Mouse (Mus musculus) embryonic stem cell, embryonic (primary cell): ENCODE data around the gene Lrrc15.

Source experiments
- CTCF ChIA-PET, 4 experiments: fragments of 300-600 bp in 2 of 4; fragments of 350-600 bp in 2 of 4; sonication (Branson Sonifier 250); formaldehyde crosslinking; loops; one replicate each; lab custom pipeline; 2022; ENCODE audit warnings: inconsistent platforms in 2 of 4; lab: Charles Lee
- POLR2A ChIA-PET, 4 experiments: fragments of 300-600 bp in 2 of 4; fragments of 350-600 bp in 2 of 4; sonication (Branson Sonifier 250); formaldehyde crosslinking; loops; one replicate each; lab custom pipeline; 2022; ENCODE audit warnings: antibody characterized with exemption in 4 of 4, inconsistent platforms in 1 of 4; lab: Charles Lee

Gene Lrrc15

GRCm38 (mm10) chr16:30261341-30261740, 21.7 kb downstream of the Lrrc15 start:
- ChIA-PET CTCF (interaction anchor here (0.5 to 2.4 kb wide), 9 partner anchors 9 to 130 kb away, joined by 3 to 7 read pairs (median 4); no protein-coding TSS in a partner anchor), POLR2A (interaction anchor here in 2 of 4 experiments (0.6 to 1.9 kb wide), 5 partner anchors 14 to 199 kb away, joined by 3 to 6 read pairs (median 4); no protein-coding TSS in a partner anchor)

- ChIA-PET POLR2A (interaction anchor here in 2 of 4 experiments (1.1 to 2.0 kb wide), 5 partner anchors 21 to 49 kb away, joined by 3 to 8 read pairs (median 5); partner anchors contain the start of gene Lrrc15 (in 1 of the 2)), CTCF (interaction anchor here (0.5 to 2.4 kb wide), 15 partner anchors 11 to 252 kb away, joined by 3 to 13 read pairs (median 4); no protein-coding TSS in a partner anchor)
Observed at GRCm38 (mm10) chr16:30260012-30260635, 22.9 kb downstream of the Lrrc15 start.

GRCm38 (mm10) chr16:30259444-30259843, 23.6 kb downstream of the Lrrc15 start:
- ChIA-PET POLR2A (interaction anchor here in 2 of 4 experiments (1.0 to 2.0 kb wide), 5 partner anchors 21 to 50 kb away, joined by 3 to 8 read pairs (median 5); partner anchors contain the start of gene Lrrc15 (in 1 of the 2)), CTCF (interaction anchor here in 3 of 4 experiments (0.5 to 2.4 kb wide), 8 partner anchors 10 to 253 kb away, joined by 3 to 7 read pairs (median 4); no protein-coding TSS in a partner anchor)

GRCm38 (mm10) chr16:30258441-30258840, 24.6 kb downstream of the Lrrc15 start:
- ChIA-PET POLR2A (interaction anchor here in 2 of 4 experiments (0.6 to 2.0 kb wide), 3 partner anchors 26 to 131 kb away, joined by 3 to 8 read pairs (median 4); partner anchors contain the start of gene Lrrc15 (in 1 of the 2)), CTCF (interaction anchor here in 3 of 4 experiments (0.5 to 1.9 kb wide), 6 partner anchors 120 to 1071 kb away, joined by 3 to 5 read pairs (median 4); no protein-coding TSS in a partner anchor)

- CTCF ChIA-PET, result interaction anchor here in 3 of 4 experiments (0.6 to 1.9 kb wide), 6 partner anchors 36 to 1072 kb away, joined by 3 to 5 read pairs (median 4); no protein-coding TSS in a partner anchor
- POLR2A ChIA-PET, result interaction anchor here in 1 of 4 experiments (0.6 kb wide), 1 partner anchor 130 kb away, joined by 3 read pairs; no protein-coding TSS in a partner anchor
Observed at GRCm38 (mm10) chr16:30257718-30258117, 25.3 kb downstream of the Lrrc15 start.

GRCm38 (mm10) chr16:30255061-30255460, 28.0 kb downstream of the Lrrc15 start:
- ChIA-PET CTCF (interaction anchor here in 2 of 4 experiments (1.4 to 2.0 kb wide), 2 partner anchors 28 to 266 kb away, joined by 3 to 5 read pairs; partner anchors contain the start of gene Lrrc15 (in 1 of the 2)), POLR2A (interaction anchor here in 2 of 4 experiments (0.7 to 1.6 kb wide), 4 partner anchors 26 to 260 kb away, joined by 3 to 8 read pairs (median 4); no protein-coding TSS in a partner anchor)

GRCm38 (mm10) chr16:30253900-30254299, 29.2 kb downstream of the Lrrc15 start:
- ChIA-PET CTCF (interaction anchor here in 1 of 4 experiments (0.6 kb wide), 1 partner anchor 261 kb away, joined by 3 read pairs; no protein-coding TSS in a partner anchor), POLR2A (no interaction called here)

- ChIA-PET POLR2A (no interaction called here), CTCF (no interaction called here)
Observed at GRCm38 (mm10) chr16:30253374-30253773, 29.7 kb downstream of the Lrrc15 start.

- ChIA-PET POLR2A (interaction anchor here in 1 of 4 experiments (1.4 to 1.8 kb wide), 3 partner anchors 40 to 430 kb away, joined by 3 to 10 read pairs (median 4); no protein-coding TSS in a partner anchor), CTCF (interaction anchor here (0.5 to 2.7 kb wide), 11 partner anchors 9 to 518 kb away, joined by 3 to 16 read pairs (median 4); no protein-coding TSS in a partner anchor)
Observed at GRCm38 (mm10) chr16:30252003-30252418, 31.0 kb downstream of the Lrrc15 start.

GRCm38 (mm10) chr16:30244037-30244700, 38.9 kb downstream of the Lrrc15 start:
- POLR2A ChIA-PET, result interaction anchor here in 1 of 4 experiments (1.2 kb wide), 1 partner anchor 38 kb away, joined by 3 read pairs; no protein-coding TSS in a partner anchor
- CTCF ChIA-PET, result no interaction called here

- ChIA-PET POLR2A (no interaction called here), CTCF (no interaction called here)
Observed at GRCm38 (mm10) chr16:30241623-30242022, 41.4 kb downstream of the Lrrc15 start.

GRCm38 (mm10) chr16:30238791-30239190, 44.3 kb downstream of the Lrrc15 start:
- ChIA-PET CTCF (interaction anchor here in 2 of 4 experiments (0.5 to 0.7 kb wide), 2 partner anchors 136 to 395 kb away, joined by 3 to 17 read pairs; no protein-coding TSS in a partner anchor), POLR2A (interaction anchor here in 1 of 4 experiments (0.7 kb wide), 1 partner anchor 31 kb away, joined by 3 read pairs; no protein-coding TSS in a partner anchor)

GRCm38 (mm10) chr16:30236091-30236699, 46.9 kb downstream of the Lrrc15 start:
- ChIA-PET POLR2A (interaction anchor here in 3 of 4 experiments (0.6 to 1.6 kb wide), 9 partner anchors 45 to 572 kb away, joined by 3 to 8 read pairs (median 3); no protein-coding TSS in a partner anchor), CTCF (interaction anchor here (0.5 to 2.1 kb wide), 32 partner anchors 10 to 1392 kb away, joined by 3 to 11 read pairs (median 3); no protein-coding TSS in a partner anchor)

GRCm38 (mm10) chr16:30235577-30235976, 47.5 kb downstream of the Lrrc15 start:
- ChIA-PET CTCF (interaction anchor here (0.5 to 2.1 kb wide), 27 partner anchors 11 to 1391 kb away, joined by 3 to 11 read pairs (median 4); no protein-coding TSS in a partner anchor), POLR2A (interaction anchor here in 3 of 4 experiments (0.7 to 1.6 kb wide), 10 partner anchors 46 to 293 kb away, joined by 3 to 8 read pairs (median 3); no protein-coding TSS in a partner anchor)

- ChIA-PET POLR2A (interaction anchor here in 2 of 4 experiments (0.8 to 1.9 kb wide), 9 partner anchors 29 to 292 kb away, joined by 3 to 6 read pairs (median 3); no protein-coding TSS in a partner anchor), CTCF (interaction anchor here (0.6 to 2.1 kb wide), 22 partner anchors 11 to 1391 kb away, joined by 3 to 6 read pairs (median 4); no protein-coding TSS in a partner anchor)
Observed at GRCm38 (mm10) chr16:30234636-30235546, 48.2 kb downstream of the Lrrc15 start.

- CTCF ChIA-PET, result interaction anchor here (0.6 to 2.0 kb wide), 7 partner anchors 29 to 605 kb away, joined by 3 to 6 read pairs (median 4); no protein-coding TSS in a partner anchor
- POLR2A ChIA-PET, result interaction anchor here in 2 of 4 experiments (1.6 to 1.9 kb wide), 2 partner anchors 28 to 166 kb away, joined by 4 to 5 read pairs; no protein-coding TSS in a partner anchor
Observed at GRCm38 (mm10) chr16:30234077-30234476, 49.0 kb downstream of the Lrrc15 start.
